Mouse (Mus musculus) ES-E14 (cell line): ENCODE measurements around the gene Bcl9l. TPM values are rescaled to one million over a fixed set of nuclear protein-coding genes. Genes with fewer than 3 reads are reported as not detected.

Source experiments
- DNase-seq: peaks from one replicate; pipeline ENCODE4 v3.0.0-alpha.2; 2013; ENCODE audit warnings: low read depth, low spot score
- H3K27ac ChIP-seq: 2 replicates; pipeline ENCODE4 v1.5.1; 2012; ENCODE audit warnings: low read depth, mild to moderate bottlenecking, low read length, moderate library complexity, mixed read lengths; ENCODE audit not compliant: poor library complexity, insufficient read depth, severe bottlenecking
- H3K36me3 ChIP-seq: 2 replicates; pipeline ENCODE4 v1.6.1; 2012; ENCODE audit warnings: mild to moderate bottlenecking, low read length, moderate library complexity, mixed read lengths; ENCODE audit not compliant: control insufficient read depth, poor library complexity, insufficient read depth, severe bottlenecking
- H3K4me1 ChIP-seq, 2 experiments: fragments of 150-350 bp in 1 of 2; sonication (generic) in 1 of 2; 2 replicates each; pipeline ENCODE4 v1.6.1; 2012; ENCODE audit warnings: low read length in 2 of 2, mild to moderate bottlenecking in 1 of 2, mixed read lengths in 1 of 2; ENCODE audit not compliant: control insufficient read depth in 2 of 2, insufficient read depth in 2 of 2, poor library complexity in 1 of 2
- H3K4me3 ChIP-seq, 2 experiments: fragments of 150-350 bp in 1 of 2; sonication (generic) in 1 of 2; 2 replicates each; pipeline ENCODE4 v1.5.1; 2012; ENCODE audit warnings: low read length in 2 of 2, low read depth in 1 of 2, mild to moderate bottlenecking in 1 of 2, mixed read lengths in 1 of 2; ENCODE audit not compliant: insufficient read depth in 1 of 2, poor library complexity in 1 of 2, severe bottlenecking in 1 of 2
- H3K9ac ChIP-seq: 2 replicates; pipeline ENCODE4 v1.6.1; 2012; ENCODE audit warnings: low read depth, mild to moderate bottlenecking, low read length, mixed read lengths; ENCODE audit not compliant: poor library complexity, insufficient read depth, severe bottlenecking
- H3K9me3 ChIP-seq: fragments of 150-350 bp; sonication (generic); 2 replicates; pipeline ENCODE4 v1.6.1; 2012; ENCODE audit warnings: low read depth, mild to moderate bottlenecking, low read length; ENCODE audit not compliant: control insufficient read depth, insufficient read depth
- CHD2 ChIP-seq: IDR thresholded peaks from 2 replicates; pipeline ENCODE4 v1.6.1; 2014; ENCODE audit warnings: mild to moderate bottlenecking, low read depth, low read length, inconsistent platforms
- HCFC1 ChIP-seq: IDR thresholded peaks from 2 replicates; pipeline ENCODE4 v1.6.1; 2012; ENCODE audit warnings: low read length, inconsistent platforms, borderline replicate concordance; ENCODE audit not compliant: insufficient read depth
- MAFK ChIP-seq: IDR thresholded peaks from 2 replicates; pipeline ENCODE4 v1.6.1; 2014; ENCODE audit warnings: mild to moderate bottlenecking, low read depth, low read length, inconsistent platforms; ENCODE audit not compliant: insufficient read depth
- ZC3H11A ChIP-seq: IDR thresholded peaks from 2 replicates; pipeline ENCODE4 v1.6.1; 2012; ENCODE audit warnings: low read depth, mild to moderate bottlenecking, inconsistent platforms, low read length, borderline replicate concordance
- ZNF384 ChIP-seq: IDR thresholded peaks from 2 replicates; pipeline ENCODE4 v1.6.1; 2012; ENCODE audit warnings: low read depth, low read length, inconsistent platforms
- in situ Hi-C, 2 experiments: fragments of 600-800 bp; cut with MboI; formaldehyde crosslinking; loops; one replicate each; pipeline ENCODE4 v1.15.1; 2025; ENCODE audit warnings: low sequenced_read_pairs in 2 of 2, inconsistent platforms in 1 of 2; ENCODE audit not compliant: unreplicated experiment in 2 of 2
- total RNA-seq: library from RNA; depleted of rRNA; stranded (reverse); fragments of 300-350 nt; gene quantifications from 2 replicates; pipeline ENCODE4 v1.2.3, GENCODE M21; 2012

The Bcl9l gene
- total RNA-seq, 1 experiment = 6.7 TPM

- Histone ChIP-seq H3K9ac (no peak overlapping the region), H3K9me3 (no peaks in the 10 kb centered on the region), H3K36me3 (no peaks in the 10 kb centered on the region), H3K4me3 (peak overlapping the region in 1 of 2 experiments; percentile 13; a peak in 2 of 4 replicates), H3K27ac (no peak overlapping the region), H3K4me1 (peaks cover 0 to 6% of the 10 kb centered on the region in 2 experiments; a peak in 1 of 4 replicates)
- no peak for TF ChIP-seq ZC3H11A
- TF ChIP-seq ZNF384 = no peak
- no peak for TF ChIP-seq MAFK
- TF ChIP-seq HCFC1 = no peak
- no peak for TF ChIP-seq CHD2
- DNase-seq = no peak
- in situ Hi-C loops = no loop called here
Observed at GRCm38 (mm10) chr9:44515891-44516290, 33.3 kb downstream of the Bcl9l start.

- in situ Hi-C loops = no loop called here
- Histone ChIP-seq H3K27ac (no peak overlapping the region), H3K36me3 (no peaks in the 10 kb centered on the region), H3K4me3 (no peak overlapping the region), H3K9me3 (no peaks in the 10 kb centered on the region), H3K4me1 (peaks cover 0 to 6% of the 10 kb centered on the region in 2 experiments; a peak in 1 of 4 replicates), H3K9ac (no peak overlapping the region)
- no peak for DNase-seq
- no peak for TF ChIP-seq HCFC1
Observed at GRCm38 (mm10) chr9:44517368-44517767, 34.7 kb downstream of the Bcl9l start.

- H3K4me3 ChIP-seq = no peak overlapping the region
- in situ Hi-C loops = no loop called here
Observed at GRCm38 (mm10) chr9:44518068-44518467, 35.4 kb downstream of the Bcl9l start.

GRCm38 (mm10) chr9:44521927-44522326 is 39.3 kb downstream of the Bcl9l start:
- no peak overlapping the region for H3K27ac ChIP-seq
- no peak for DNase-seq
- no peak overlapping the region for H3K4me3 ChIP-seq
- in situ Hi-C loops = no loop called here
- H3K4me1 ChIP-seq = no peaks in the 10 kb centered on the region
- no peaks in the 10 kb centered on the region for H3K36me3 ChIP-seq
- H3K9ac ChIP-seq = no peak overlapping the region
- no peak for TF ChIP-seq MAFK
- no peak for TF ChIP-seq ZNF384
- no peak for TF ChIP-seq HCFC1
- TF ChIP-seq CHD2 = no peak
- no peak for TF ChIP-seq ZC3H11A
- H3K9me3 ChIP-seq = no peaks in the 10 kb centered on the region

More at GRCm38 (mm10) chr9:44518068-44518467, 35.4 kb downstream of the Bcl9l start:
- Histone ChIP-seq H3K4me1 (peaks cover 0 to 6% of the 10 kb centered on the region in 2 experiments; a peak in 1 of 4 replicates), H3K9ac (no peak overlapping the region), H3K36me3 (no peaks in the 10 kb centered on the region), H3K27ac (no peak overlapping the region), H3K9me3 (no peaks in the 10 kb centered on the region)
- DNase-seq = no peak
- TF ChIP-seq CHD2 (no peak), ZNF384 (no peak), MAFK (no peak), ZC3H11A (no peak), HCFC1 (no peak)

- Histone ChIP-seq H3K4me3 (no peak overlapping the region), H3K36me3 (no peaks in the 10 kb centered on the region), H3K27ac (no peak overlapping the region), H3K4me1 (no peaks in the 10 kb centered on the region), H3K9ac (no peak overlapping the region), H3K9me3 (no peaks in the 10 kb centered on the region)
- no peak for DNase-seq
- no peak for TF ChIP-seq CHD2
- no peak for TF ChIP-seq HCFC1
- no peak for TF ChIP-seq ZC3H11A
- no peak for TF ChIP-seq MAFK
- no peak for TF ChIP-seq ZNF384
- in situ Hi-C loops = no loop called here
Observed at GRCm38 (mm10) chr9:44523686-44524085, 41.1 kb downstream of the Bcl9l start.
